Mouse (Mus musculus) MEL (cell line): Measurements from ENCODE around the gene Fam84b. TPM values are rescaled to one million over a fixed set of nuclear protein-coding genes. Genes with fewer than 3 reads are reported as not detected.

Experiments used
- DNase-seq: peaks from one replicate; pipeline ENCODE4 v3.0.0; 2011; ENCODE audit warnings: low read depth, low spot score
- H3K27ac ChIP-seq: 2 replicates; pipeline ENCODE4 v1.5.1; 2012; ENCODE audit warnings: low read depth, mild to moderate bottlenecking, control low read depth, low read length, moderate library complexity; ENCODE audit not compliant: control insufficient read depth
- H3K27me3 ChIP-seq, 2 experiments: fragments of 150-350 bp in 1 of 2; sonication (generic) in 1 of 2; 2 replicates each; pipeline ENCODE4 v1.6.1; 2012; ENCODE audit warnings: low read length in 2 of 2, mild to moderate bottlenecking in 2 of 2, improper control_type of control experiment in 1 of 2, moderate library complexity in 1 of 2; ENCODE audit not compliant: insufficient read depth in 2 of 2, control insufficient read depth in 1 of 2
- H3K36me3 ChIP-seq, 2 experiments: 2 replicates each; pipeline ENCODE4 v1.6.1; 2012 to 2014; ENCODE audit warnings: low read length in 2 of 2, improper control_type of control experiment in 1 of 2, inconsistent platforms in 1 of 2, mild to moderate bottlenecking in 1 of 2; ENCODE audit not compliant: insufficient read depth in 2 of 2, control insufficient read depth in 1 of 2
- H3K4me1 ChIP-seq, 2 experiments: fragments of 150-350 bp in 1 of 2; sonication (generic) in 1 of 2; 2 replicates each; pipeline ENCODE4 v1.6.1; 2012; ENCODE audit warnings: low read length in 2 of 2, improper control_type of control experiment in 1 of 2, mild to moderate bottlenecking in 1 of 2; ENCODE audit not compliant: insufficient read depth in 2 of 2, control insufficient read depth in 1 of 2
- H3K4me3 ChIP-seq, 2 experiments: fragments of 150-350 bp in 1 of 2; sonication (generic) in 1 of 2; 2 replicates each; pipeline ENCODE4 v1.5.1; 2012; ENCODE audit warnings: low read depth in 2 of 2, low read length in 2 of 2, mild to moderate bottlenecking in 2 of 2, moderate library complexity in 2 of 2, control low read depth in 1 of 2, improper control_type of control experiment in 1 of 2; ENCODE audit not compliant: control insufficient read depth in 1 of 2, insufficient read depth in 1 of 2
- H3K79me2 ChIP-seq: 2 replicates; pipeline ENCODE4 v1.6.1; 2012; ENCODE audit warnings: mild to moderate bottlenecking, low read length, moderate library complexity; ENCODE audit not compliant: control insufficient read depth, poor library complexity, insufficient read depth
- H3K9ac ChIP-seq: 2 replicates; pipeline ENCODE4 v1.6.1; 2012; ENCODE audit warnings: low read depth, mild to moderate bottlenecking, control low read depth, low read length, moderate library complexity; ENCODE audit not compliant: control insufficient read depth, poor library complexity, severe bottlenecking
- H3K9me3 ChIP-seq: fragments of 150-350 bp; sonication (generic); replicated peaks from 2 replicates; pipeline ENCODE4 v1.6.1; 2012; ENCODE audit warnings: mild to moderate bottlenecking, low read length, improper control_type of control experiment, moderate library complexity; ENCODE audit not compliant: insufficient read depth
- BHLHE40 ChIP-seq: IDR thresholded peaks from 2 replicates; pipeline ENCODE4 v1.6.1; 2012; ENCODE audit warnings: low read depth, mild to moderate bottlenecking, inconsistent platforms, low read length, improper control_type of control experiment, borderline replicate concordance
- CHD2 ChIP-seq: IDR thresholded peaks from 2 replicates; pipeline ENCODE4 v1.6.1; 2011; ENCODE audit warnings: low read length, improper control_type of control experiment
- CTCF ChIP-seq, 3 experiments: IDR thresholded peaks in 2 of 3; conservative IDR thresholded peaks in 1 of 3; 2 replicates each; pipeline ENCODE4 v1.5.1; 2011 to 2012; ENCODE audit warnings: low read length in 3 of 3, low read depth in 2 of 3, mild to moderate bottlenecking in 2 of 3, improper control_type of control experiment in 1 of 3, inconsistent platforms in 1 of 3, mixed read lengths in 1 of 3, moderate library complexity in 1 of 3; ENCODE audit not compliant: control insufficient read depth in 1 of 3, insufficient read depth in 1 of 3, poor library complexity in 1 of 3, severe bottlenecking in 1 of 3
- E2F4 ChIP-seq: IDR thresholded peaks from 2 replicates; pipeline ENCODE4 v1.6.1; 2011; ENCODE audit warnings: low read depth, low read length, improper control_type of control experiment, borderline replicate concordance
- ELF1 ChIP-seq: IDR thresholded peaks from 2 replicates; pipeline ENCODE4 v1.6.1; 2014; ENCODE audit warnings: low read depth, mild to moderate bottlenecking, inconsistent platforms, low read length, improper control_type of control experiment, moderate library complexity
- EP300 ChIP-seq, 2 experiments: IDR thresholded peaks; 2 replicates each; pipeline ENCODE4 v1.6.1; 2011; ENCODE audit warnings: improper control_type of control experiment in 2 of 2, low read length in 2 of 2, low read depth in 1 of 2, mild to moderate bottlenecking in 1 of 2
- ETS1 ChIP-seq: IDR thresholded peaks from 2 replicates; pipeline ENCODE4 v1.6.1; 2012; ENCODE audit warnings: low read depth, mild to moderate bottlenecking, inconsistent platforms, low read length, improper control_type of control experiment, moderate library complexity
- GATA1 ChIP-seq: IDR thresholded peaks from 2 replicates; pipeline ENCODE4 v1.6.1; 2011; ENCODE audit warnings: low read depth, low read length, improper control_type of control experiment
- HCFC1 ChIP-seq: IDR thresholded peaks from 2 replicates; pipeline ENCODE4 v1.6.1; 2012; ENCODE audit warnings: low read depth, mild to moderate bottlenecking, inconsistent platforms, low read length, improper control_type of control experiment, moderate library complexity
- KAT2A ChIP-seq: conservative IDR thresholded peaks from 2 replicates; pipeline ENCODE4 v1.6.1; 2012; ENCODE audit warnings: low read depth, low read length, improper control_type of control experiment, inconsistent platforms
- MAX ChIP-seq: IDR thresholded peaks from 2 replicates; pipeline ENCODE4 v1.6.1; 2011; ENCODE audit warnings: low read length, improper control_type of control experiment
- MXI1 ChIP-seq: IDR thresholded peaks from 2 replicates; pipeline ENCODE4 v1.6.1; 2011; ENCODE audit warnings: mild to moderate bottlenecking, low read depth, low read length, improper control_type of control experiment
- MYC ChIP-seq: IDR thresholded peaks from 2 replicates; pipeline ENCODE4 v1.6.1; 2011; ENCODE audit warnings: low read depth, mild to moderate bottlenecking, low read length, improper control_type of control experiment, moderate library complexity
- POLR2A ChIP-seq, 2 experiments: IDR thresholded peaks; 2 replicates each; pipeline ENCODE4 v1.6.1; 2011 to 2012; ENCODE audit warnings: low read length in 2 of 2, mild to moderate bottlenecking in 2 of 2, control low read depth in 1 of 2, improper control_type of control experiment in 1 of 2, low read depth in 1 of 2, moderate library complexity in 1 of 2; ENCODE audit not compliant: control insufficient read depth in 1 of 2, insufficient read depth in 1 of 2, poor library complexity in 1 of 2
- RAD21 ChIP-seq: IDR thresholded peaks from 2 replicates; pipeline ENCODE4 v1.6.1; 2011; ENCODE audit warnings: mild to moderate bottlenecking, low read depth, low read length, improper control_type of control experiment
- SIN3A ChIP-seq: IDR thresholded peaks from 2 replicates; pipeline ENCODE4 v1.6.1; 2012; ENCODE audit warnings: low read length, improper control_type of control experiment, inconsistent platforms
- SMC3 ChIP-seq: IDR thresholded peaks from 2 replicates; pipeline ENCODE4 v1.6.1; 2011; ENCODE audit warnings: low read depth, low read length, improper control_type of control experiment
- TAL1 ChIP-seq: IDR thresholded peaks from 2 replicates; pipeline ENCODE4 v1.6.1; 2012; ENCODE audit warnings: mild to moderate bottlenecking, inconsistent platforms, low read length, moderate library complexity, mixed read lengths
- UBTF ChIP-seq: IDR thresholded peaks from 2 replicates; pipeline ENCODE4 v1.6.1; 2012; ENCODE audit warnings: low read depth, mild to moderate bottlenecking, inconsistent platforms, low read length, improper control_type of control experiment, moderate library complexity, borderline replicate concordance; ENCODE audit not compliant: insufficient read depth
- USF1 ChIP-seq: IDR thresholded peaks from 2 replicates; pipeline ENCODE4 v1.6.1; 2014; ENCODE audit warnings: low read depth, mild to moderate bottlenecking, inconsistent platforms, low read length, improper control_type of control experiment, moderate library complexity
- USF2 ChIP-seq, 2 experiments: IDR thresholded peaks; 2 replicates each; pipeline ENCODE4 v1.6.1; 2011 to 2012; ENCODE audit warnings: improper control_type of control experiment in 2 of 2, low read length in 2 of 2, borderline replicate concordance in 1 of 2, inconsistent platforms in 1 of 2, low read depth in 1 of 2, mild to moderate bottlenecking in 1 of 2; ENCODE audit not compliant: insufficient read depth in 1 of 2
- ZC3H11A ChIP-seq: IDR thresholded peaks from 2 replicates; pipeline ENCODE4 v1.6.1; 2012; ENCODE audit warnings: low read depth, mild to moderate bottlenecking, inconsistent platforms, low read length, improper control_type of control experiment
- ZKSCAN1 ChIP-seq: IDR thresholded peaks from 2 replicates; pipeline ENCODE4 v1.6.1; 2012; ENCODE audit warnings: low read depth, mild to moderate bottlenecking, inconsistent platforms, low read length, improper control_type of control experiment, moderate library complexity
- ZMIZ1 ChIP-seq: IDR thresholded peaks from 2 replicates; pipeline ENCODE4 v1.6.1; 2012; ENCODE audit warnings: low read depth, mild to moderate bottlenecking, inconsistent platforms, low read length, improper control_type of control experiment, moderate library complexity
- ZNF384 ChIP-seq: IDR thresholded peaks from 2 replicates; pipeline ENCODE4 v1.6.1; 2012; ENCODE audit warnings: low read depth, mild to moderate bottlenecking, inconsistent platforms, low read length, improper control_type of control experiment
- polyA plus RNA-seq, 2 experiments: library from polyadenylated mRNA; stranded (reverse) in 1 of 2; unstranded in 1 of 2; fragments of >175 nt in 1 of 2; fragments of >200 nt in 1 of 2; gene quantifications; 2 replicates each; pipeline versions ENCODE4 v1.2.1 to v1.2.4; 2012; ENCODE audit warnings: low replicate concordance in 2 of 2, low read depth in 1 of 2; ENCODE audit not compliant: insufficient read length in 2 of 2, insufficient read depth in 1 of 2, missing spikeins in 1 of 2
- total RNA-seq: library from RNA; depleted of rRNA; stranded (reverse); fragments of 300-350 nt; gene quantifications from 2 replicates; pipeline ENCODE4 v1.2.3, GENCODE M21; 2012

The Fam84b gene
- total and polyA plus RNA-seq, 3 experiments = not detected

GRCm38 (mm10) chr15:60833476-60834218, 19.9 kb downstream of the Fam84b start:
- H3K4me3 ChIP-seq = no peak overlapping the region
- H3K79me2 ChIP-seq = no peaks in the 10 kb centered on the region
- TF ChIP-seq BHLHE40 = no peak
- no peak for TF ChIP-seq ZNF384
- no peak for TF ChIP-seq UBTF
- TF ChIP-seq E2F4 = no peak
- no peak for TF ChIP-seq TAL1
- TF ChIP-seq USF1 = no peak
- TF ChIP-seq SIN3A = no peak
- no peak for TF ChIP-seq MXI1
- TF ChIP-seq USF2 (IDR thresholded peaks at IDR 0.05; ENCODE audit: borderline replicate concordance in 1 of 2, insufficient read depth in 1 of 2, low read depth in 1 of 2, low read length in 2 of 2) = no peak
- no peaks in the 10 kb centered on the region for H3K36me3 ChIP-seq
- no peak for DNase-seq
- H3K9ac ChIP-seq = no peak overlapping the region
- H3K4me1 ChIP-seq = no peaks in the 10 kb centered on the region
- no peaks in the 10 kb centered on the region for H3K9me3 ChIP-seq
- no peak overlapping the region for H3K27ac ChIP-seq
- no peaks in the 10 kb centered on the region for H3K27me3 ChIP-seq

- Histone ChIP-seq H3K79me2 (no peaks in the 10 kb centered on the region), H3K27me3 (no peaks in the 10 kb centered on the region), H3K36me3 (no peaks in the 10 kb centered on the region), H3K9me3 (no peaks in the 10 kb centered on the region), H3K4me1 (no peaks in the 10 kb centered on the region), H3K27ac (no peak overlapping the region), H3K4me3 (no peak overlapping the region), H3K9ac (no peak overlapping the region)
- TF ChIP-seq ZMIZ1 (no peak), SMC3 (no peak)
- DNase-seq = no peak
Measured at GRCm38 (mm10) chr15:60832586-60832985, 21.0 kb downstream of the Fam84b start.

DNA sequence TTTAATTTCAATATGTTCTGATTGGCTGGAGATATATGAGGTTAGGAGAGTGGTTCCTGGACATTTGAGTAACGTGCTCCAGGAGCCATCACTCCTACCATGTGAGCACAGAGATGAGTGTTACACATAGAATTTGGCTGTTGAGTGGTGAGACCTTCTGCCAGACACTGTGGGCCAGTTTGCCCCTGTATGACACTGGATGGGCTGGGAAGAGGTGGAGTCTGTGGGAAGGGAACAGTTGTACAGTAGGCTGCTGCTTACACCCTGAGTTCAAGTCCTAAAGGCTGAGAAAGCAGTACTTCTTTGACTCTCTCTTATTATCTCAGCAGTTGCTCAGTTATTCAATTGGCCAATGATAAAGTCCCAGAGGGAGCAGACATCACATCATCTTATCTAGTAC, 27.4 kb downstream of the Fam84b start:
- Histone ChIP-seq H3K27ac (no peak overlapping the region), H3K9ac (no peak overlapping the region), H3K9me3 (no peaks in the 10 kb centered on the region), H3K4me3 (no peak overlapping the region), H3K27me3 (no peaks in the 10 kb centered on the region), H3K79me2 (no peaks in the 10 kb centered on the region), H3K36me3 (no peaks in the 10 kb centered on the region), H3K4me1 (no peaks in the 10 kb centered on the region)
- DNase-seq = no peak
- TF ChIP-seq GATA1 (no peak), ZC3H11A (no peak), CHD2 (no peak), MAX (no peak), ETS1 (no peak), CTCF (IDR thresholded peaks at IDR 0.05 in 2 of 3, conservative IDR thresholded peaks at IDR 0.05 in 1 of 3; ENCODE audit: control insufficient read depth in 1 of 3, insufficient read depth in 1 of 3, low read depth in 2 of 3, low read length in 3 of 3, poor library complexity in 1 of 3, severe bottlenecking in 1 of 3) (no peak), USF2 (IDR thresholded peaks at IDR 0.05; ENCODE audit: borderline replicate concordance in 1 of 2, insufficient read depth in 1 of 2, low read depth in 1 of 2, low read length in 2 of 2) (no peak), ZMIZ1 (no peak), USF1 (no peak), EP300 (IDR thresholded peaks at IDR 0.05; ENCODE audit: low read depth in 1 of 2, low read length in 2 of 2) (no peak), HCFC1 (no peak), ZKSCAN1 (no peak), POLR2A (IDR thresholded peaks at IDR 0.05; ENCODE audit: control insufficient read depth in 1 of 2, insufficient read depth in 1 of 2, low read depth in 1 of 2, low read length in 2 of 2, poor library complexity in 1 of 2) (no peak), MYC (no peak), KAT2A (no peak), RAD21 (no peak), ELF1 (no peak), E2F4 (no peak)
